Mouse (Mus musculus) induced T-regulatory cell, adult 2 months (primary cell): ENCODE measurements around the gene Nt5c3b.

Experiments used
- DNase-seq: peaks from one replicate; pipeline ENCODE4 v3.0.0-alpha.2; 2012; ENCODE audit warnings: low read depth

The Nt5c3b gene

GRCm38 (mm10) chr11:100441797-100442196, at the start of gene Nt5c3b, which contains the start of gene Klhl10:
Nt5c3b (minus strand) TSS chr11:100441808.
Klhl10 (plus strand) TSS chr11:100441917.
- no peak for DNase-seq

DNA sequence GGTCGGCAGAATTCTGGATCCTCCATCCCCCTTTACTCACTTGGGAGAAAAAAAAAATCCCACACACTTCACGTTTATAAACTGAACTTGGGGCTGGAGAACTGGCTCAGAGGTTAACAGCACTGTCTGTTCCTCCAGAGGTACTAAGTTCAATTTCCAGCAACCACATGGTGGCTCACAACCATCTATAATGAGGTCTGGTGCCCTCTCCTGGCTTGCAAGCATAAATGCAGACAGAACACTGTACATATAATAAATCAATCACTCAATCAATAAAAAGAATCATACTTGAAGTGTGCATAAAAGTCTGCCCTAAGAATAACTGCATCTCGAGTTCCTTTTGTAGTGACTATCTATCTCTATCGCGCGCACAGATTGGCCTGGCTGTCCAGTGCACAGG, 49.3 kb upstream of the Nt5c3b start:
- DNase-seq, result peak; percentile 56

DNA sequence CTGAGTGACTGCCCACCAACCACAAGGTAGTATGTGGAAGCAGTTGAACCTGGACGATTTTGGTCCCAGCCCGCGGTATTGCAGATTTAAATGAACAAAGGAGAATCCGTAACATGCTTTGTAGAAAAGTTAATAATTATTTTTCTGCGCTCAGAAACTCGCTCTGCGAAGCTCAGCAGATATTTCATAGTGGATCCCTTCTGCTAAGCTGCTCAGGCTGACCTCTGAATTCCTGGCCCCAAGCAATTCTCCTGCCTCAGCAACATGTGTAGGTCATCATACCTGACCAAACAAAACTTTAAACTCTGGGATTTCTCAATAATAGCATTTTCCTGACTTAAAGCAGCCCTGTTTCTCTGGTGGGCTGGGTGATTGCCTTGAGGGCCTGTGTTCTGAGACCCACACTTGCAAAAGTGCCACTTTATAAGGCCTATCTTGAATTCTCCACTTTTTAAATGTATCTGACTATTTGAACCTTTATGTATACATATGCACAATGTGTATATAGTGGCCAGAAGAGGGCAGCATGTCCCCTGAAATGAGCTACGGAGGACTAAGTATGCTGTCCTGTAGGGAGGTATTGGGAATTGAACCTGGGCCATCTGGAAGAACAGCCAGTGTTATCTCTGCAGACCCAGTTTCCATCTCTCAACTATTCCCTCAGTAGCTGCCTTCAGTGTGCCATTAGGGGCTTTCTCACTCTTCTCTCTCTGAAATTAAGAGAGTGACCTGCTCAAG, 44.4 kb upstream of the Nt5c3b start:
- peak; percentile 65 for DNase-seq

DNA sequence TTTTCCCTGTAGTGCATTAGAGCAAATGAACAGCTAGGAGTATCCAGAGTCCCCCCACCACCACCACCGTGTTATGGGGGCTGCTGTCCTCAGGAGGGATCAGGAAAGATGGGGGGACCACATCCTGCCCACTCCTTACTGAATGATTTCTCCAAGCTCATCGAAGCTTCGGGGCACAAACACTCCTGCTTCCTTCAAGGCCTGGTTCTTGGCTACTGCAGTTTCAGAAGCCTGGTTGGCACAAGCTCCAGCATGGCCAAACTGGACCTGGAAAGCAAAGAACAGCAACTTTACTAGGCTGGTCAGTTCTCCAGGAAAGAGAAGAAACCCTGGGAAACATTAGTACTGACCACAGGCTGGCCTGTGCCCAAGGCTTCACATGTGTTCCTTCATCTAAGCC, 42.9 kb upstream of the Nt5c3b start:
- no peak for DNase-seq

GRCm38 (mm10) chr11:100479152-100479551, 37.5 kb upstream of the Nt5c3b start:
- no peak for DNase-seq

- no peak for DNase-seq
Observed at GRCm38 (mm10) chr11:100476281-100476680, 34.7 kb upstream of the Nt5c3b start.

DNA sequence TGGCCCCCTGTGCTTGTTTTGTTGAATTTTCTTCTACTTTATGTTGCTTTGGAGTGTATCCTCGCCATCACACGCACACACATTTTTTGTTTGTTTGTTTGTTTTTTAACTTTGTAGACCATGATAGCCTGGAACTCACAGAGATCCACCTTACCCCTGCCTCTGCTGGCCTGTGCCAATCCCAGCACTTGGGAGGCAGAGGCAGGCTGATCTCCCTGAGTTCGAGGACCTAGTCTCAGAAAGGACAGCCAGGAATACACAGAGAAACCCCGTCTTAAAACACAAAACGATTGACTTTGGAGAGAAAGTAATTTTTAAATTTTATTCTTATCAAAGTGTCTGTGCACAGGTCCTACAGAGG, 31.3 kb upstream of the Nt5c3b start:
- no peak for DNase-seq

- peak; percentile 96 for DNase-seq
Observed at GRCm38 (mm10) chr11:100472197-100472934, 30.8 kb upstream of the Nt5c3b start, which contains the start of gene Klhl11. Klhl11 (minus strand) TSS chr11:100472741.

- DNase-seq, result no peak
Observed at GRCm38 (mm10) chr11:100471352-100472196, 30.0 kb upstream of the Nt5c3b start.

- DNase-seq, result no peak
Observed at GRCm38 (mm10) chr11:100465833-100466232, 24.2 kb upstream of the Nt5c3b start.

GRCm38 (mm10) chr11:100465229-100465792, 23.7 kb upstream of the Nt5c3b start:
- DNase-seq, result no peak

DNA sequence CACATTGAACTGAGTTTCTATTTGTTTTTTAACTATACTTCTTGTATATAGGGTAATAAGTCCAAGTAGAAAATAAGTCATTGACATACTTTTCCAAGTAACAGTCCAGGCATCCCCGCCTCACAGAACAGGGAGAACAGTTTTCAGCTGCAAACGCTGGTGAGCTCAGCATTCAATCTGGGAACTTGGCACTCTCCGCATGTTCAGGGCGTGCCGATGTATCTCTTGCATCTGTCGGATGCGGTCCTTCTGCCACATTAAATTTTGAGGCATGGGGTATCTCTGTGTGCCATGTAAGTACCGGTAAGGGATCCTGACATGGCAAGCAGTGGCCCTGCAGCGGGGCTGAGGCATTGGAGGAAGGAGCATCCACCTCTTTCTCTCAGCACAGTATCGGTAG, 21.1 kb upstream of the Nt5c3b start:
- DNase-seq, result no peak

DNA sequence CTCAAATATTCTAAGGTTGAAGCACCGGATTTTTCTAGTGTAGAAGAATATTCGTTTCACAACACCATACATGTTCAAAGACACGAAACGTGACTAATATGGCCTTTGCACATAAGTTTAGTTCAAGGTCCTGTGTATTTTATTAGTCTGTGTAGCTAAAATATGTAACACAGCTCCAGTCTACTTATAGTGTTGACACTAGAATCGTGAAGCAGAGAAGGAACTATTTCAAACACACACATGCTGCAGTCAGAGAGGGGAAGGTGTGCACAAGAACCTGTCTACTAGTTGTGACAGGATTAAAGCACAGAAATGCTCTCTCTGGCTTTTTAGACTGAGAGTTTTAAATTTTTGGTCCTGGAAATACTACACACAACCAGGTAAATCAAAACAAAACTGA, 16.1 kb upstream of the Nt5c3b start:
- DNase-seq, result no peak

- DNase-seq, result no peak
Observed at GRCm38 (mm10) chr11:100457247-100457646, 15.6 kb upstream of the Nt5c3b start.

DNA sequence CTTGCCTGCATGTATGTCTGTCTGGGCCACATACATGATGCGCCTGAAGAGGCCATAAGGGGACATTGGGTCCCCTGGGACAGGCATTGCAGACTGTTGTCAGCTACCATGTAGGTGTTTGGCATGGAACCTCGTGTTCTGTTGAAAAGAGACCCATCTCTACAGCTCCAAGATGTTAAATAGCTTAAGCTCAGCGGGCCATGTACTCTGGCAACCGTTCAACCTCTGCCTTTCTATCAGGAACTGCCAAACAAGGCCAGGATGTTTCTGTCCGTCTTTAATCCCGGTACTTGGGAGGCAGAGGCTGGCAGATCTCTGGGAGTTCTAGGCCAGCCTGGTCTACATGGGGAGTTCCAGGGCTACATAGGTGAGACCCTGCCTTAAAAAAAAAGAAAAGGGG, 1.0 kb upstream of the Nt5c3b start:
- DNase-seq, result no peak

GRCm38 (mm10) chr11:100440691-100441522, 701 bp downstream of the Nt5c3b start:
- DNase-seq, result peak; percentile 91

DNA sequence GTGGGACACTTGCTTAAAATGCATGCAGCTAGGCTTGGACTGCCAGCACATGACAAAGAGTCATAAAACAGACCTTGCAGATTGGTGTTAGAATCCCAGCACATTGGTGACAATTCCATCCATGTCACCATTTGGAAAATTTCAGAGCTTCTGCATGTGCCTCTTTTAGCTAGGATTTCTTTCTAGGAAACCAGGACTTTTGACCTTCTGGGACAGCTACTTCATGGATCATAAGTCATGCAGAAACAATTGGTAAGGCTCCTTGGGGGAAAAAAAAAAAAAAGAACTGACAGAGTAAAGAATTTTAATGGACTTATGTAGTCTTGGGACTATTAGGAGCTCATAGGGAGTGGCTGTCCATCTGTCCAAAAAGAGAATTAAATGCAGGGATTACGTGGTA, 3.7 kb downstream of the Nt5c3b start:
- DNase-seq, result no peak

DNA sequence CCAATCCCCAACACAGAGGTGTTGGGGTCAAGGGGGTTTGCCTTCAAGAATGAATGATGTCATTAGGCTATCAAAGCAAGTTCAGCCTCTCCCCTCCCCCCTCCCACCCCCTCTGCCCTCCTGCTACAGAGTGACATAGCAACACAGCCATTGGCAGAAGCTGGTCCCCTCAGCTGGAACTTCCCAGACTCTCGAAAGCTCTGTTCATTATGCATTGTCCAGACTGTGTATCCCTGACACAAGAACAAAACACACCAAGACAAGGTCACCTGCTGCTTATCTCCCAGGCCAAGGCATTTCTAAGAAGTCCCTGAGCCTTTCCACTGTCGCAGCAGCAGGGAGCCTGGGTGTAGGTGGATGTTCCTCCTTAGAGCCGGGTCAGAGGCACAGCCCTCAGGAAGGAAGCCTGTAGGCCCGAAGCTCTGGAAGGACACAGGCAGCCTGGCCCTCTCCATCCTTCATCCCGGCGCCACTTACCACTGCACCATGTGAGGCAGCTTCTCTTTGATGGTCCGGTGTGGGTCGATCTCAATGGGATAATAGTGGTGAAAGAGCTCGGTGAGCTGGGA, 5.8 kb downstream of the Nt5c3b start:
- DNase-seq, result no peak

DNA sequence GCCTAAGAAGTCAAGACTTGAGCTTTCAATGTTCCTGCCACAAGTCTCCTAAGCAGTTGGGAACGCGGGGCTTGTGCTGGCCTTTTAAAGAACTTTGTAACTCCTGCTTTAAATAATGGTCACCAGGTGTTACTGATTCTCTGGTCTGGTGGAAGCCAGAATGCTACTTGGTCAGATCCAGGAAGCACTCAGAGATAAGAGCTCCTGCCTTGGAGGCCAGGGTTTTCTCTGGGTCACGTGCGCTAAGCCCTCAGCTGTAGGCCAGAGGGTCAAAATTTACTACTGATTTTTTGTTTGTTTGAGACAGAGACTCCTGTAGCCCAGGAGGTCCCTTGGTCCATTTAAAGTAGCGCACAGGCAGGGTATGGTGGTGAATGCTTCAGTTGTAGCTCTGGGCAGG, 9.6 kb downstream of the Nt5c3b start:
- DNase-seq, result no peak

- DNase-seq, result no peak
Observed at GRCm38 (mm10) chr11:100430052-100430451, 11.6 kb downstream of the Nt5c3b start.

DNA sequence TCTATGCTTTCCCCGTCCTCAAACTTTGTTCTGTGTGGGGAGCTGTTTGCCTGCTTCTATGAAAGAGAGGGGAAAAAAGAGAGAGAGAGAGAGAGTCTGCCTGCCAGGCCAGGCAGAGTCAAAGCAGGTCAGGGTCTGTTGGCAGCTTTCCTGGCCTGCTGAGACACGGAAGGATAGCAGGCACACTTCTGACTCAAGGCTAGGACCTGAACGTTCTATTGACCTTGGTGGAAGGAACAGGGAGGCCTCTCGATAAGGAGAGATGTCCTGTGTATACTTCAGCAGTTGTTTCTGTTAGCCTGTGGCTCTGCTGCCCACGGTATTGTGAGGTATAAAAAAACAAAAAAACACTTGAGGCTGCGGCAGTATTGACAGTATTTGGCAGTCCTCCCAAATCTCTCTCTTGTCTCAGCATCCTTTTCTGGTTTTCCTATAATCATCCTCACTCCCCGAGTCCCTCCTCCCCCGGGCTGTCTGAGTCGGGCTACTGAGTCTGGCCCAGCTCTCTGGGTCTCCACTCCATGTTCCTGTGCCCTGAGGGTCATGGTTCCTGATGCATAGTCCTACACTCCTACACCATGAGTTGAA, 12.9 kb downstream of the Nt5c3b start:
- no peak for DNase-seq
